Mouse (Mus musculus): ENCODE results near the gene 4933428G20Rik. TPM values are rescaled to one million over a fixed set of nuclear protein-coding genes. Genes with fewer than 3 reads are reported as not detected.

Gene 4933428G20Rik
- polyA plus RNA-seq, 1 experiment from 2014 or later: 0.92 TPM

DNA sequence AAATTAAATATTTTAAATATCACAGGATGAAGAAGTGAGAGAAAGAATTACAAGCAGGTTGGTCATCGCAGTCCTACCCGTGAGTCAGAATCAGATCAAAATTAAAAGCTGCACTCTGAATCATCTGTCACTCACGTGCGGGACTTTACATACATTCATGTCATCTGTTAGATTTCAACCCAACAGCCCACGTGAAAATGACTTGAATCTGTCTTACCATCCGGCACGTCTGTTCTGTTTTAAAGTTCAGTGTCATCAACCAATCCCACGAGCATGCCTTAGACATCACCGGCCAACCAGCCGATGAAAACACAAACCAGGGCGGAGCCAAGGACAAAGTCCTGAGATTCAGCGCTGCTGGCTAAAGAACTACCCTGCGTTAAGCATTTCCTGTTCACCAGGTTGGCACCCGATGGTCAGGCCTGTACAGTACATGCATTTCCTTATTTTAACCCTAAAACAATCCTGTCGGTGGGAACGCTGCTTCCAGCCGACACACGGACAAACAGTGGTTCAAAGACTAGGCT, 28.2 kb upstream of the 4933428G20Rik start:
- Histone ChIP-seq H3K36me3 (ENCODE audit: control insufficient read depth, insufficient read depth) (no peaks in the 10 kb centered on the region), H3K27me3 (ENCODE audit: control insufficient read depth, insufficient read depth, low read length) (peaks cover 29% of the 10 kb centered on the region), H3K4me2 (ENCODE audit: low read depth, low read length) (no peak overlapping the region), H3K4me3 (ENCODE audit: low read length) (no peak overlapping the region), H3K9ac (ENCODE audit: low read length) (no peak overlapping the region), H3K9me3 (replicated peaks; ENCODE audit: control insufficient read depth, low read length) (no peaks in the 10 kb centered on the region), H3K27ac (ENCODE audit: low read length) (no peak overlapping the region), H3K4me1 (ENCODE audit: control insufficient read depth, insufficient read depth, low read length) (peaks cover 10% of the 10 kb centered on the region)
- WGBS: 72% methylated on average over 18 of the region's 18 CpGs
- no peak for ATAC-seq (replicated peaks; ENCODE audit: extremely low read depth, insufficient read depth, low FRiP score)

- H3K9ac ChIP-seq (ENCODE audit: low read length): no peak overlapping the region
- H3K27ac ChIP-seq (ENCODE audit: low read length): no peak overlapping the region
- no peaks in the 10 kb centered on the region for H3K36me3 ChIP-seq (ENCODE audit: control insufficient read depth, insufficient read depth)
- H3K27me3 ChIP-seq (ENCODE audit: control insufficient read depth, insufficient read depth, low read length): peaks cover 16% of the 10 kb centered on the region; the same call in 1 of the 2 replicates
- H3K9me3 ChIP-seq (replicated peaks; ENCODE audit: control insufficient read depth, low read length): no peaks in the 10 kb centered on the region
- H3K4me1 ChIP-seq (ENCODE audit: control insufficient read depth, insufficient read depth, low read length): no peaks in the 10 kb centered on the region
- 86% methylated on average over 6 of the region's 6 CpGs for WGBS
- ATAC-seq (replicated peaks; ENCODE audit: extremely low read depth, insufficient read depth, low FRiP score): no peak
- no peak overlapping the region for H3K4me2 ChIP-seq (ENCODE audit: low read depth, low read length)
- no peak overlapping the region for H3K4me3 ChIP-seq (ENCODE audit: low read length)
These were observed 25.2 kb upstream of the 4933428G20Rik start for GRCm38 (mm10) chr11:97525313-97525712.

DNA sequence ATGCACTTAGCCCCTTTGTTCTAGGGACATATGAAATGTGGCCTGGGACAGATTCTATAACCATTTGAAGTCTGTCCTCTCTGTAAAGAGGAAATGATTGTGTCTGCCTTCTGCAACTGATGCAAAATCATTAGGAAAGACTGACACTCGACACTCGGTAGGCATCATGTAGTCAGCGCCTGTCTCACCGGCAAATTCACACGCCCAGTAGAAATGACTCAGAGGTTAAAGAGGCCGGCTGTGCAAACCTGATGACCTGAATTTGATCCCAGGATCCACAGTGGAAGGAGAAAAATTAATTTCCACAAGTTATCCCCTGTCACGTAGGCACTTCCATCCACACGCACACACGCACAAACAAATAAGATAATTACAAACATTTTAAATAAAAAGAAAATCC, 24.2 kb upstream of the 4933428G20Rik start:
- Histone ChIP-seq H3K27me3 (ENCODE audit: control insufficient read depth, insufficient read depth, low read length) (peaks cover 16% of the 10 kb centered on the region; the same call in 1 of the 2 replicates), H3K27ac (ENCODE audit: low read length) (no peak overlapping the region), H3K4me2 (ENCODE audit: low read depth, low read length) (no peak overlapping the region), H3K9me3 (replicated peaks; ENCODE audit: control insufficient read depth, low read length) (no peaks in the 10 kb centered on the region), H3K36me3 (ENCODE audit: control insufficient read depth, insufficient read depth) (no peaks in the 10 kb centered on the region), H3K4me3 (ENCODE audit: low read length) (no peak overlapping the region), H3K9ac (ENCODE audit: low read length) (no peak overlapping the region), H3K4me1 (ENCODE audit: control insufficient read depth, insufficient read depth, low read length) (no peaks in the 10 kb centered on the region)
- 50% methylated on average over 9 of the region's 9 CpGs for WGBS
- no peak for ATAC-seq (replicated peaks; ENCODE audit: extremely low read depth, insufficient read depth, low FRiP score)

DNA sequence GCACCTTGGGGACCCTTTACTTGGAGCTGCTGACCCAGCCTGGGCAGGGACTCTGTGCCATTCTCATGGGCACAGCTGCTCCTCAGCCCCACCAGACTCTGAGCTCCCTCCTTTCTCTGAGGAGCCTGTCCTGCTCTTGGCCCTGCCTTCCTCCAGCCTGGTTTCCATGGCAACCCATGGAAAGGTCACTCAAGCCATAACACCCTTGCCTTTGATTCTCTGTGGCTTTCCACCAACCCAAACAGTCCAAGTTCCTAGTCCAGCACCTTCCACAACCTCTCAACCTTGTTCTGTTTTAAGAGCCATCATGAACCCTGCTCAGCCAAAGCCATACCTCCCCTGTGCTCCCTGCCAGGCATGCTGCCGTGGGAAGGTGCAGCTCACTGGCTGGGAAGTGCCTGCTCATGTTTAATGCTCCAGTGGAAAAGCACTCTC, 23.7 kb upstream of the 4933428G20Rik start:
- no peak for ATAC-seq (replicated peaks; ENCODE audit: extremely low read depth, insufficient read depth, low FRiP score)
- Histone ChIP-seq H3K4me2 (ENCODE audit: low read depth, low read length) (no peak overlapping the region), H3K9ac (ENCODE audit: low read length) (no peak overlapping the region), H3K4me3 (ENCODE audit: low read length) (no peak overlapping the region), H3K9me3 (replicated peaks; ENCODE audit: control insufficient read depth, low read length) (no peaks in the 10 kb centered on the region), H3K36me3 (ENCODE audit: control insufficient read depth, insufficient read depth) (no peaks in the 10 kb centered on the region), H3K27me3 (ENCODE audit: control insufficient read depth, insufficient read depth, low read length) (peaks cover 16% of the 10 kb centered on the region; the same call in 1 of the 2 replicates), H3K27ac (ENCODE audit: low read length) (no peak overlapping the region), H3K4me1 (ENCODE audit: control insufficient read depth, insufficient read depth, low read length) (no peaks in the 10 kb centered on the region)
- 10% methylated on average over 1 of the region's 1 CpGs for WGBS

DNA sequence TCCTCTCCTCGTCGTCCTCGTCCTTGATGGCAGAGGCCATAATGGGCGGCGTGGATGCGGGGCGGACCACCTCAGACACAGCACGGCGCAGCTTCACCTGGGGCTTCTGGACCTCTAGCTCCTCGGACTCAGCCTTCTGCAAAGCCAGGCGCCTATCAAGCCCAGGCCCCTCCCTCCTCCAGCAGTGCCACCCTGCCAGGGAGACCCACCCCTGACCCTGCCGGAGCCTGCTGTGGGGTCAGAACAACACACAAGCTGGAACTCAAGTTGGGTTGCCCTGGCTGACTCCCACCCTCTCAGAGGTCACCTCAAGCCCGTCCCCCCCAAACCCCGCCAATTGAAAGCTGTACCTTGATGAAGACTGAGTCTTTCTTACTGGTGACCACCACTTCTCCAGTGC, 23.0 kb upstream of the 4933428G20Rik start:
- H3K4me3 ChIP-seq (ENCODE audit: low read length): no peak overlapping the region
- no peaks in the 10 kb centered on the region for H3K36me3 ChIP-seq (ENCODE audit: control insufficient read depth, insufficient read depth)
- no peak overlapping the region for H3K27ac ChIP-seq (ENCODE audit: low read length)
- no peak overlapping the region for H3K9ac ChIP-seq (ENCODE audit: low read length)
- ATAC-seq (replicated peaks; ENCODE audit: extremely low read depth, insufficient read depth, low FRiP score): no peak
- H3K4me1 ChIP-seq (ENCODE audit: control insufficient read depth, insufficient read depth, low read length): no peaks in the 10 kb centered on the region
- WGBS: 82% methylated on average over 14 of the region's 14 CpGs
- no peaks in the 10 kb centered on the region for H3K9me3 ChIP-seq (replicated peaks; ENCODE audit: control insufficient read depth, low read length)
- peaks cover 16% of the 10 kb centered on the region; the same call in 1 of the 2 replicates for H3K27me3 ChIP-seq (ENCODE audit: control insufficient read depth, insufficient read depth, low read length)
- H3K4me2 ChIP-seq (ENCODE audit: low read depth, low read length): no peak overlapping the region

GRCm38 (mm10) chr11:97521741-97522474, 21.8 kb upstream of the 4933428G20Rik start:
- no peak overlapping the region for H3K4me2 ChIP-seq (ENCODE audit: low read depth, low read length)
- H3K9ac ChIP-seq (ENCODE audit: low read length): no peak overlapping the region
- H3K4me1 ChIP-seq (ENCODE audit: control insufficient read depth, insufficient read depth, low read length): no peaks in the 10 kb centered on the region
- H3K9me3 ChIP-seq (replicated peaks; ENCODE audit: control insufficient read depth, low read length): no peaks in the 10 kb centered on the region
- H3K36me3 ChIP-seq (ENCODE audit: control insufficient read depth, insufficient read depth): no peaks in the 10 kb centered on the region
- WGBS: 73% methylated on average over 29 of the region's 29 CpGs
- ATAC-seq (replicated peaks; ENCODE audit: extremely low read depth, insufficient read depth, low FRiP score): no peak
- H3K27ac ChIP-seq (ENCODE audit: low read length): no peak overlapping the region
- peaks cover 16% of the 10 kb centered on the region; the same call in 1 of the 2 replicates for H3K27me3 ChIP-seq (ENCODE audit: control insufficient read depth, insufficient read depth, low read length)
- H3K4me3 ChIP-seq (ENCODE audit: low read length): no peak overlapping the region

DNA sequence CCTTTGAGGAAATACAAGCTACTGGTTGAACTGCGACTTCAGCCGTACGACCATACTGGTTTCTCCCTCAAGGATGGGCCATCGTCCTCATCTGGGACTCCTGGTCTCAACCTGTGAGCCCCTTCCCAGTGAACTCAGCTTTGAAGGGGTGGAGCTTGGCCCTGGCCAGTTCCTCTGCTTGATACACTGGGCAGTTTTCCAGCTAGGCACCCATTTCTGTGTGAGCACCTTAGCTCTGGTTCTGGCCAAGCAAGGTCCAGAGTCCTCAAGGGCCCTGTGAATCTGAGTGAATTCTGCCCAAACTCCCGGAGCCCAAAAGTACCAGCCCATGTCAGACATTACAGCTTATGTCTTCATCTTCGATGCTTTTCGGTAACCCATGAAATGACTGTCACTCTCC, 20.4 kb upstream of the 4933428G20Rik start:
- Histone ChIP-seq H3K27ac (ENCODE audit: low read length) (no peak overlapping the region), H3K4me1 (ENCODE audit: control insufficient read depth, insufficient read depth, low read length) (no peaks in the 10 kb centered on the region), H3K27me3 (ENCODE audit: control insufficient read depth, insufficient read depth, low read length) (peaks cover 14% of the 10 kb centered on the region; the same call in 1 of the 2 replicates), H3K9me3 (replicated peaks; ENCODE audit: control insufficient read depth, low read length) (no peaks in the 10 kb centered on the region), H3K4me2 (ENCODE audit: low read depth, low read length) (no peak overlapping the region), H3K4me3 (ENCODE audit: low read length) (no peak overlapping the region), H3K9ac (ENCODE audit: low read length) (no peak overlapping the region), H3K36me3 (ENCODE audit: control insufficient read depth, insufficient read depth) (no peaks in the 10 kb centered on the region)
- 86% methylated on average over 7 of the region's 7 CpGs for WGBS
- ATAC-seq (replicated peaks; ENCODE audit: extremely low read depth, insufficient read depth, low FRiP score): no peak

DNA sequence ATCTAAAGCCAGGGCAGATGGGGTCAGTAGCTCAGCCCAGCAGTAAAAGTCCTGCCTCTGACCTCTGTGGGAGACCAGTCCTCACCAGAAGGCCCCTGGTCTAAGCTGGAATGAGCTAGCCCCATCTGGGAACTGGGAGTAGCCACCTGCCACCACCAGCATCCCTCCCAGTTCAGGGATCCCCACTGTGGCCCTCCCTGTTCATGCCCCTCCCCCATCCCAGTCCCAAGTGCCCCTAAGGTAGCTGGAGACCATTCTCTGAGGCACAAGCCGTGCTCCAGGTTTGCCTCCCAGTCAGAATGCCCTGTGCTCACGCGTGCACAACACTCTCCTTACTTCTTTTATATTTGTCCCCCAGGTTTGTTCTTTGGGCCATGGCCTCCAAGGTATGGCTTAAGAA, 12.9 kb upstream of the 4933428G20Rik start:
- WGBS: 84% methylated on average over 3 of the region's 3 CpGs
- Histone ChIP-seq H3K27me3 (ENCODE audit: control insufficient read depth, insufficient read depth, low read length) (peaks cover 3% of the 10 kb centered on the region; the same call in 1 of the 2 replicates), H3K4me2 (ENCODE audit: low read depth, low read length) (no peak overlapping the region), H3K9ac (ENCODE audit: low read length) (no peak overlapping the region), H3K27ac (ENCODE audit: low read length) (no peak overlapping the region), H3K9me3 (replicated peaks; ENCODE audit: control insufficient read depth, low read length) (no peaks in the 10 kb centered on the region), H3K4me3 (ENCODE audit: low read length) (no peak overlapping the region), H3K36me3 (ENCODE audit: control insufficient read depth, insufficient read depth) (no peaks in the 10 kb centered on the region), H3K4me1 (ENCODE audit: control insufficient read depth, insufficient read depth, low read length) (no peaks in the 10 kb centered on the region)
- no peak for ATAC-seq (replicated peaks; ENCODE audit: extremely low read depth, insufficient read depth, low FRiP score)

- H3K27me3 ChIP-seq (ENCODE audit: control insufficient read depth, insufficient read depth, low read length): peaks cover 3% of the 10 kb centered on the region; the same call in 1 of the 2 replicates
- no peaks in the 10 kb centered on the region for H3K36me3 ChIP-seq (ENCODE audit: control insufficient read depth, insufficient read depth)
- H3K9me3 ChIP-seq (replicated peaks; ENCODE audit: control insufficient read depth, low read length): no peaks in the 10 kb centered on the region
- H3K4me1 ChIP-seq (ENCODE audit: control insufficient read depth, insufficient read depth, low read length): no peaks in the 10 kb centered on the region
- peak overlapping the region; percentile 9; the same call in 1 of the 2 replicates for H3K4me3 ChIP-seq (ENCODE audit: low read length)
- 74% methylated on average over 6 of the region's 6 CpGs for WGBS
- ATAC-seq (replicated peaks; ENCODE audit: extremely low read depth, insufficient read depth, low FRiP score): no peak
- H3K27ac ChIP-seq (ENCODE audit: low read length): peak overlapping the region; percentile 70
- no peak overlapping the region for H3K9ac ChIP-seq (ENCODE audit: low read length)
- H3K4me2 ChIP-seq (ENCODE audit: low read depth, low read length): peak overlapping the region; percentile 39
These were observed 12.4 kb upstream of the 4933428G20Rik start for GRCm38 (mm10) chr11:97512511-97512910.

Data from heart, embryonic 16.5 days (tissue).